Mouse (Mus musculus) activated CD4-positive, CD25-positive, alpha-beta regulatory T cell, adult 4 months (primary cell): Measurements from ENCODE around the gene Taok3. TPM values are rescaled to one million over a fixed set of nuclear protein-coding genes. Genes with fewer than 3 reads are reported as not detected.

Source experiments
- ATAC-seq: one replicate; pipeline ENCODE4 v1.8.0; 2017
- polyA plus RNA-seq, 2 experiments: library from polyadenylated mRNA; unstranded; fragments of 100-300 nt; shearing (Covaris generic); gene quantifications; one replicate each; pipeline ENCODE4 v1.2.1; 2017

Taok3 gene
- polyA plus RNA-seq, 2 experiments from 2014 or later = 137 to 138 TPM

- ATAC-seq = no peak
Observed at GRCm38 (mm10) chr5:117303691-117304579, 184.0 kb downstream of the Taok3 start.

GRCm38 (mm10) chr5:117304947-117305346 is 185.0 kb downstream of the Taok3 start:
- ATAC-seq = no peak

GRCm38 (mm10) chr5:117305754-117306153 is 185.8 kb downstream of the Taok3 start:
- ATAC-seq = no peak

- ATAC-seq = no peak
Observed at GRCm38 (mm10) chr5:117306826-117307225, 186.9 kb downstream of the Taok3 start.

GRCm38 (mm10) chr5:117307699-117308098 is 187.8 kb downstream of the Taok3 start:
- peak; percentile 65 for ATAC-seq

- peak; percentile 46 for ATAC-seq
Observed at GRCm38 (mm10) chr5:117313420-117313819, 193.5 kb downstream of the Taok3 start.

- ATAC-seq = no peak
Observed at GRCm38 (mm10) chr5:117313909-117314308, 194.0 kb downstream of the Taok3 start.

GRCm38 (mm10) chr5:117314587-117315428 is 194.9 kb downstream of the Taok3 start:
- ATAC-seq = no peak

GRCm38 (mm10) chr5:117318741-117319629 is 199.1 kb downstream of the Taok3 start, which contains the start of gene Vsig10:
Vsig10 (plus strand) TSS chr5:117319083.
- peak; percentile 40 for ATAC-seq

GRCm38 (mm10) chr5:117323751-117324150 is 203.8 kb downstream of the Taok3 start:
- ATAC-seq = no peak

Other genes starting within 250 kb of the Taok3 start
- gene Suds3, start 4.0 kb upstream of the Taok3 start, polyA plus RNA-seq = 10 to 100 TPM; 11.5 to 12.3 TPM
- 100 to 1,000 TPM; 119 to 153 TPM for gene Pebp1, start 167.5 kb downstream of the Taok3 start, polyA plus RNA-seq
- gene Vsig10, start 199.0 kb downstream of the Taok3 start, polyA plus RNA-seq = 1 to 10 TPM; 3.9 to 6.7 TPM
- gene Wsb2, start 237.2 kb downstream of the Taok3 start, polyA plus RNA-seq = 10 to 100 TPM; 11.0 TPM